Mouse (Mus musculus) megakaryocyte, embryonic 14.5 days (primary cell): ENCODE data around the gene Tekt1. TPM values are rescaled to one million over a fixed set of nuclear protein-coding genes. Genes with fewer than 3 reads are reported as not detected.
A peak's percentile ranks its signal among the peaks of the same experiment; 100 is the strongest.

Experiments
- H3K27me3 ChIP-seq: replicated peaks from 2 replicates; pipeline ENCODE3; 2012; ENCODE audit warnings: inconsistent platforms
- H3K36me3 ChIP-seq: replicated peaks from 2 replicates; pipeline ENCODE3; 2012; ENCODE audit warnings: low read length, inconsistent platforms, mixed read lengths
- H3K4me1 ChIP-seq: 2 replicates; pipeline ENCODE4 v1.6.1; 2012; ENCODE audit warnings: inconsistent platforms
- H3K4me3 ChIP-seq: replicated peaks from 2 replicates; pipeline ENCODE3; 2012; ENCODE audit warnings: moderate library complexity, mild to moderate bottlenecking, inconsistent platforms
- H3K9me3 ChIP-seq: 2 replicates; pipeline ENCODE4 v1.6.1; 2012; ENCODE audit warnings: inconsistent platforms
- FLI1 ChIP-seq: IDR thresholded peaks from 2 replicates; pipeline ENCODE4 v1.6.1; 2012; ENCODE audit warnings: low read length, inconsistent platforms, mixed read lengths
- GATA1 ChIP-seq: IDR thresholded peaks from 3 replicates; pipeline ENCODE4 v1.6.1; 2012; ENCODE audit warnings: mixed read lengths, low read length, inconsistent platforms, borderline replicate concordance
- polyA plus RNA-seq: library from polyadenylated mRNA; stranded (reverse); fragments of >175 nt; gene quantifications from 2 replicates; pipeline ENCODE4 v1.2.3, GENCODE M21; 2012; ENCODE audit warnings: low replicate concordance; ENCODE audit not compliant: insufficient read depth

Tekt1 gene
- polyA plus RNA-seq, 1 experiment, result not detected

DNA sequence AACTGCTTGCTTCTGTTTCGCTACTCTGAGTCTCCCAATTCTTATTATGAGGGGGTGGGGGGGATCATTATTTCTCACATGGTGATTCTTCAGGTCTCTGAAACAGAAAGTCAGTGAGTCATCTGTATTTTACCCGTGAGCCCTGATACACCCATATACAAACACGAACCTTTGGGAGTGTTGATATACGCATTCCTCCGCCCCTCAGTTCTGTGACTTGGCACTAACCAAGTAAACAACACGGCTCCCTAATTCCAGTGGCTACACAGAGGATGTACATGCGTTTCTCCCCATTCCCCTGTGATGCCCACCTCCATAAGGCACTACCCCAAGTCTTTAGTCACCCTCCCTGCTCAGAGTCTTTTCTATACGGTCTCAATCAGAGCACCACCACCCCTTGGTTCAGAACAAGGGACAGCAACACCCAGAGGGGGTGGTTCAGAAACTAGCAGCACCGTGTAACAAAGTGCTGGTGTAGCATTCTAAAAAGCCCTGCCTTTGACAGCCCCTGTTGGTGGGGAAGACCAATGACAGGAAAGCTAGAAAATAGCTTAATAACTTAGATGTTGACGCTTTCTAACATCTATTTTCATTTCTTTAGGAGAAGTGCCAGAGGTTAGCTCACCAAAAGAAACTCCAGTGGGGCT lies 50.8 kb downstream of the Tekt1 start:
- Histone ChIP-seq H3K36me3 (peaks cover 47% of the 10 kb centered on the region), H3K4me1 (peaks cover 17% of the 10 kb centered on the region)

DNA sequence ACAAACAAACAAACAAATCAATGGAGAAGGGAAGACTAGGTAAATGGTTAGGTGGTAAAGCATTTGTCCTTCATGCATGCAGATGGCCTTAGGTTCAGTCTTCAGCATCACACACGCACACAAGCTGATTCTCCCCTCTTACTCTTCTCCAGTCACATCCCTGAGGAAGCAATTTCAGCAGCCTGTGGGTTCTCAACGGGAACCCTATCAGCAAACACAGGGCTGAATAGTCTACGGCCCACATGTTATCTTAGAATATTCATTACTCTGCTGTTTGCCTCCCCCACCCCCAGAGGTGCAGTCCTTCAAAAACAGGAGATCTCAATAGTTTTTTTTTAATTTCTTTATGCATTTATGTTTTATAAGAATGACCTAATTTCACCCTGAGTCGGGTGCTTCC lies 51.8 kb downstream of the Tekt1 start:
- peaks cover 55% of the 10 kb centered on the region for H3K36me3 ChIP-seq
- peaks cover 28% of the 10 kb centered on the region for H3K27me3 ChIP-seq
- no peak for TF ChIP-seq GATA1
- TF ChIP-seq FLI1, result no peak
- H3K9me3 ChIP-seq, result no peaks in the 10 kb centered on the region
- peaks cover 17% of the 10 kb centered on the region for H3K4me1 ChIP-seq
- H3K4me3 ChIP-seq, result peak overlapping the region; percentile 38

More for the DNA sequence above, 50.8 kb downstream of the Tekt1 start:
- no peaks in the 10 kb centered on the region for H3K9me3 ChIP-seq
- H3K27me3 ChIP-seq, result peaks cover 34% of the 10 kb centered on the region
- H3K4me3 ChIP-seq, result no peak overlapping the region
- TF ChIP-seq FLI1 (no peak), GATA1 (no peak)

DNA sequence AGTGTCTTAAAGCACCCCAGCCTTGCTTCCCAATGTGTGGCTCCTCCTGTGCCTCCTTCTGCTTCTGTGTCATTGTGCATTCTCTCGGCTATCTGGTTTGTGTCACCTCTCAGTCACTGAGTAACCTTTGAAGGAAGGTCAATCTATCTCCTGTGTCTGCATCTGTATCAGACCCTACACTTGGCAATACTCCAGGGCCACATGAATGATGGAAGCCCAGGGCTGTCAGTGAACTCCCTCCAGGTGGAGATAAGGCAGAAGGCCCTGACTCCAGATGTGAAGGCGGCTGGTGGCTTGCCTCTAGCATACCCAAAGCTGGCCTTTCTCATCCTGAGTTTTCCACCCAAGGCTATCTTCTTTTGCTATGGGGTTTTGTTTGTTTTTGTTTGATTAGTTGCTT lies 53.3 kb downstream of the Tekt1 start:
- no peaks in the 10 kb centered on the region for H3K9me3 ChIP-seq
- H3K36me3 ChIP-seq, result peaks cover 70% of the 10 kb centered on the region
- peaks cover 20% of the 10 kb centered on the region for H3K4me1 ChIP-seq
- H3K27me3 ChIP-seq, result peaks cover 13% of the 10 kb centered on the region
- TF ChIP-seq FLI1 (no peak), GATA1 (no peak)
- H3K4me3 ChIP-seq, result no peak overlapping the region

DNA sequence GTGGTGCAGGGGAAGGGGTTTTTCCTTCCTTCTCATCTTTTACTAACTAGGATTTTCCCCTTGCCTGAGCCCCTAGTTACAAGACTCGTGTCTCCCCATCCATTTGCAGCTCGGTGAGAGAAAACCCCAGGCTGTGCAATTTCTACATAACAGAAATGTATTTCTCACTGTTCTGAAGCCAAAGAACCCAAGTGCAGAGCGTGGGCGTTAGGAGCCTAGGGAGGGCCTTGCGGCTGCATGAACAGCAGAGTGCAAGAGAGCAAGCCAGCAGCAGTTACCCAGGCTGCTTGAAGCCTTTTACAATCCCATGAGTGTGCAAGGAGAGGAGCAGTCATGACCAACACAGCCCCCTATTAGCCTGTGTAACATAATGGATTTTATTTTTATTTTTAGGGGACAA lies 54.8 kb downstream of the Tekt1 start:
- H3K4me3 ChIP-seq, result no peak overlapping the region

DNA sequence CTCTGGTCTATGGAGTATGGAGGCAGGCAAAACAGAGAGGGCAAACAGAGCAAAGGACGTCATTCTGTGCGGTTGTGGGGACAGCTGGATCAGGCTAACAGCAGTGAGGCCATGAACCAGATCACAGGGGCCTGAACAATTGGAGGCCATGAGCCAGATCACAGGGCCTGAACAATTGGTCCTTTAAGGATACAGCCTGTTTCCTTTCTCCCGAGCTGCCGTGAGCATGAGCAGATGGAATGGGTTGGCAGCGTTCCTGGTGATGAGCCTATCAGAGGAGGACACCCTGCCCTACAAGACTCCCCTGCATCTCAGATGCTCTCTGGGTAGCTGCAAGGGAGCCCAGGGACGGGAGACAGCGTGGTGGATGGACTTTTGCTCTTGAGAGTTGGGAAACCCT lies 60.0 kb downstream of the Tekt1 start:
- H3K4me3 ChIP-seq, result peak overlapping the region; percentile 93
- H3K36me3 ChIP-seq, result peaks cover 42% of the 10 kb centered on the region
- H3K9me3 ChIP-seq, result no peaks in the 10 kb centered on the region
- TF ChIP-seq GATA1, result no peak
- TF ChIP-seq FLI1, result no peak
- H3K27me3 ChIP-seq, result no peaks in the 10 kb centered on the region
- peaks cover 39% of the 10 kb centered on the region for H3K4me1 ChIP-seq

More for the DNA sequence above, 54.8 kb downstream of the Tekt1 start:
- Histone ChIP-seq H3K36me3 (peaks cover 81% of the 10 kb centered on the region), H3K27me3 (peaks cover 3% of the 10 kb centered on the region), H3K4me1 (peaks cover 24% of the 10 kb centered on the region), H3K9me3 (no peaks in the 10 kb centered on the region)
- no peak for TF ChIP-seq FLI1
- TF ChIP-seq GATA1, result no peak

GRCm38 (mm10) chr11:72301334-72301733 lies 60.9 kb downstream of the Tekt1 start, which contains the start of gene Xaf1:
TSS of gene Xaf1 (plus strand) at chr11:72301629.
- TF ChIP-seq FLI1 (no peak), GATA1 (no peak)
- Histone ChIP-seq H3K4me3 (peak within 1 kb of the TSS; percentile 93), H3K27me3 (no peaks in the 10 kb centered on the region), H3K36me3 (peaks cover 33% of the 10 kb centered on the region), H3K9me3 (no peaks in the 10 kb centered on the region), H3K4me1 (peaks cover 39% of the 10 kb centered on the region)

Other genes with a start within 250 kb of the Tekt1 start
- gene Pitpnm3, start 226.7 kb downstream of the Tekt1 start, polyA plus RNA-seq, result 0.07 TPM in 1 of 2 replicates, not detected in the other
- not detected in 2 replicates for gene Gm43951, start 155.6 kb downstream of the Tekt1 start, polyA plus RNA-seq
- 0.47 and 1.2 TPM in 2 replicates for gene 4933427D14Rik, start 155.0 kb downstream of the Tekt1 start, polyA plus RNA-seq
- gene Txndc17, start 154.9 kb downstream of the Tekt1 start, polyA plus RNA-seq, result 8.2 and 31.1 TPM in 2 replicates
- 1.5 TPM in 1 of 2 replicates, not detected in the other for gene Med31, start 146.8 kb downstream of the Tekt1 start, polyA plus RNA-seq
- gene Slc13a5, start 95.2 kb downstream of the Tekt1 start, polyA plus RNA-seq, result 0.50 TPM in 1 of 2 replicates, not detected in the other
- gene Xaf1, start 60.8 kb downstream of the Tekt1 start, polyA plus RNA-seq, result 0.53 and 5.9 TPM in 2 replicates
- not detected in 2 replicates for gene Fbxo39, start 48.0 kb downstream of the Tekt1 start, polyA plus RNA-seq
- 0.75 and 2.3 TPM in 2 replicates for gene Smtnl2, start 49.3 kb upstream of the Tekt1 start, polyA plus RNA-seq
- gene Ggt6, start 73.1 kb upstream of the Tekt1 start, polyA plus RNA-seq, result not detected in 2 replicates
- 59.8 and 71.3 TPM in 2 replicates for gene Mybbp1a, start 78.9 kb upstream of the Tekt1 start, polyA plus RNA-seq
- 63.1 and 65.1 TPM in 2 replicates for gene Spns2, start 127.5 kb upstream of the Tekt1 start, polyA plus RNA-seq
- 18.9 and 31.7 TPM in 2 replicates for gene Spns3, start 188.1 kb upstream of the Tekt1 start, polyA plus RNA-seq
- gene Ube2g1, start 244.8 kb upstream of the Tekt1 start, polyA plus RNA-seq, result 13.4 and 25.9 TPM in 2 replicates